Mouse (Mus musculus): ENCODE measurements around the gene Gm20441.

GRCm38 (mm10) chr10:75763682-75764518 lies 16.9 kb downstream of the Gm20441 start, which contains the start of gene Cabin1:
- TF ChIP-seq POLR2A (IDR thresholded peaks at IDR 0.05; ENCODE audit: insufficient read length, low read depth) (peak; percentile 84), MAX (IDR thresholded peaks at IDR 0.05; ENCODE audit: low read depth) (no peak), MYOD1 (IDR thresholded peaks at IDR 0.05; ENCODE audit: control insufficient read depth in 1 of 3, insufficient read length in 2 of 3, low read depth in 2 of 3) (peak in 1 of 3 experiments; percentile 31), TCF3 (IDR thresholded peaks at IDR 0.05; ENCODE audit: insufficient read length, low read depth) (no peak), CEBPB (IDR thresholded peaks at IDR 0.05; ENCODE audit: insufficient read depth, poor library complexity, severe bottlenecking) (no peak), SRF (IDR thresholded peaks at IDR 0.05; ENCODE audit: control insufficient read depth, insufficient read length, low read depth) (no peak), E2F4 (IDR thresholded peaks at IDR 0.05; ENCODE audit: insufficient read depth) (no peak), MYOG (IDR thresholded peaks at IDR 0.05; ENCODE audit: control insufficient read depth in 1 of 3, insufficient read depth in 1 of 3, insufficient read length in 2 of 3, low read depth in 2 of 3) (peak in 2 of 3 experiments; percentile 3 to 26), POLR2AphosphoS2 (IDR thresholded peaks at IDR 0.05; ENCODE audit: insufficient read length, low read depth) (peak; percentile 96), USF1 (IDR thresholded peaks at IDR 0.05; ENCODE audit: low read depth) (no peak)
